Mouse (Mus musculus) G1E (cell line): ENCODE data around the gene Upk1a. TPM values are rescaled to one million over a fixed set of nuclear protein-coding genes. Genes with fewer than 3 reads are reported as not detected.

Experiments
- ATAC-seq: 2 replicates; pipeline ENCODE4 v1.8.0; 2016; ENCODE audit warnings: mild to moderate bottlenecking; ENCODE audit not compliant: insufficient number of reproducible peaks, poor library complexity, low FRiP score, severe bottlenecking; ENCODE audit errors: extremely low read depth
- DNase-seq: peaks from one replicate; pipeline ENCODE4 v3.0.0; 2012; ENCODE audit warnings: low spot score
- H3K27me3 ChIP-seq: 2 replicates; pipeline ENCODE4 v1.6.1; 2012; ENCODE audit warnings: mild to moderate bottlenecking, low read length, inconsistent platforms; ENCODE audit not compliant: insufficient read depth
- H3K36me3 ChIP-seq: replicated peaks from 2 replicates; pipeline ENCODE3; 2012; ENCODE audit warnings: mild to moderate bottlenecking, inconsistent platforms
- H3K4me1 ChIP-seq: 2 replicates; pipeline ENCODE4 v1.6.1; 2012; ENCODE audit warnings: low read depth, low read length, inconsistent platforms, mixed read lengths; ENCODE audit not compliant: insufficient read depth
- H3K4me3 ChIP-seq: 2 replicates; pipeline ENCODE4 v1.5.1; 2012; ENCODE audit warnings: low read depth, mild to moderate bottlenecking, inconsistent platforms, low read length, moderate library complexity, mixed read lengths
- H3K9me3 ChIP-seq: replicated peaks from 2 replicates; pipeline ENCODE4 v1.6.1; 2012; ENCODE audit warnings: inconsistent platforms
- CTCF ChIP-seq: IDR thresholded peaks from 2 replicates; pipeline ENCODE4 v1.5.1; 2012; ENCODE audit warnings: low read depth, low read length, inconsistent platforms, mixed read lengths
- GATA1 ChIP-seq: IDR thresholded peaks from 2 replicates; pipeline ENCODE4 v1.6.1; 2012; ENCODE audit warnings: borderline replicate concordance, low read length, inconsistent platforms, mixed read lengths
- GATA2 ChIP-seq: IDR thresholded peaks from 2 replicates; pipeline ENCODE4 v1.6.1; 2012; ENCODE audit warnings: low read depth, low read length, inconsistent platforms, borderline replicate concordance
- POLR2AphosphoS5 ChIP-seq: IDR thresholded peaks from 2 replicates; pipeline ENCODE4 v1.6.1; 2012; ENCODE audit warnings: low read depth, low read length, inconsistent platforms; ENCODE audit not compliant: insufficient replicate concordance
- TAL1 ChIP-seq: conservative IDR thresholded peaks from 2 replicates; pipeline ENCODE4 v1.6.1; 2012; ENCODE audit warnings: low read depth, low read length, inconsistent platforms, mixed read lengths
- polyA plus RNA-seq: library from polyadenylated mRNA; stranded (reverse); fragments of >175 nt; gene quantifications from 2 replicates; pipeline ENCODE4 v1.2.3, GENCODE M21; 2012
- total RNA-seq, 2 experiments: library from RNA; stranded (forward) in 1 of 2; stranded (reverse) in 1 of 2; fragments of 200-1000 nt in 1 of 2; fragments of >200 nt in 1 of 2; fragmentation: Nextera tagmentation in 1 of 2; gene quantifications; 2 replicates each; pipeline ENCODE4 v1.2.3; 2014 to 2017

The Upk1a gene
- total and polyA plus RNA-seq, 3 experiments = 0.82 to 15.0 (median 1.4) TPM

GRCm38 (mm10) chr7:30558656-30559442 is 53.8 kb downstream of the Upk1a start:
- DNase-seq (peak; percentile 32), ATAC-seq (no peak)
- H3K36me3 ChIP-seq = peaks cover 57% of the 10 kb centered on the region
- H3K9me3 ChIP-seq = no peaks in the 10 kb centered on the region
- peaks cover 38% of the 10 kb centered on the region for H3K4me1 ChIP-seq
- H3K27me3 ChIP-seq = no peaks in the 10 kb centered on the region
- TF ChIP-seq TAL1 (no peak), POLR2AphosphoS5 (no peak), GATA1 (no peak), CTCF (no peak), GATA2 (no peak)
- peak overlapping the region; percentile 76 for H3K4me3 ChIP-seq

- Histone ChIP-seq H3K36me3 (peaks cover 59% of the 10 kb centered on the region), H3K4me3 (peak overlapping the region; percentile 51; the same call in 1 of the 2 replicates), H3K27me3 (no peaks in the 10 kb centered on the region), H3K9me3 (no peaks in the 10 kb centered on the region), H3K4me1 (peaks cover 43% of the 10 kb centered on the region)
- ATAC-seq (no peak), DNase-seq (no peak)
- TF ChIP-seq GATA1 = no peak
- no peak for TF ChIP-seq TAL1
- no peak for TF ChIP-seq POLR2AphosphoS5
- no peak for TF ChIP-seq CTCF
These were observed 54.6 kb downstream of the Upk1a start for GRCm38 (mm10) chr7:30557901-30558514.

DNA sequence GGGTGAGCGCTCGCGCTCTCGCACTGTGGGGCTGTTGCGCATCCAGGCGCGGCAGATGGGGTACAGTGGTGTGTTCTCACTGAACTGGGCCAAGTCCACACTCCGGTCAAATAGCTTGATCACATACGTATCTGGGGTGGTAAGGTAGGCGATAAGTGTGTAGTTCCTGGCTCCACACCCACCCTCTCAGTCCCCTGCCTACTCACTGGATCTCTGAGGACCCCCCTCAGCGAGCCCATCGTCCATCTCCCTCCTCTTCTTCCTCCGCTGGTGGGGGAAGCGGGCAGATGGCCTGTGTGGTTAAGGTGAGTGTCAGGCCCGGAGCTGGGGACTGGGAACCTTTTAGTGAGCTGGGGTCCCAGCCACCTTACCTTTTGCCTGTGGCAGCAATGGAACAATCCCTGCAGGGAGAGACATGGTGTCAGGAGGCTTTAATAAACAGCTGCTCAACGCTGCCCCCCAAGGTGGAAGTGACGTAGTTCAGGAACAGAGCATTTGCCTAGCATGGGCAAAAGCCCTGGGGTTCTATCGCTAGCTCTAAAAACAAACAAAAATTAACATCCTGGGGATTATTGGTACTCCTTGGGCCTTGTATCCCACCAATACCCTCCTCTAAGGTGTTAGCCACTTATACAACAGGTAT is 55.6 kb downstream of the Upk1a start:
- Histone ChIP-seq H3K9me3 (no peaks in the 10 kb centered on the region), H3K27me3 (no peaks in the 10 kb centered on the region), H3K36me3 (peaks cover 59% of the 10 kb centered on the region), H3K4me3 (no peak overlapping the region), H3K4me1 (peaks cover 48% of the 10 kb centered on the region)
- no peak for DNase-seq
- TF ChIP-seq TAL1 (no peak), CTCF (no peak), GATA2 (no peak), GATA1 (no peak), POLR2AphosphoS5 (no peak)
- no peak for ATAC-seq

DNA sequence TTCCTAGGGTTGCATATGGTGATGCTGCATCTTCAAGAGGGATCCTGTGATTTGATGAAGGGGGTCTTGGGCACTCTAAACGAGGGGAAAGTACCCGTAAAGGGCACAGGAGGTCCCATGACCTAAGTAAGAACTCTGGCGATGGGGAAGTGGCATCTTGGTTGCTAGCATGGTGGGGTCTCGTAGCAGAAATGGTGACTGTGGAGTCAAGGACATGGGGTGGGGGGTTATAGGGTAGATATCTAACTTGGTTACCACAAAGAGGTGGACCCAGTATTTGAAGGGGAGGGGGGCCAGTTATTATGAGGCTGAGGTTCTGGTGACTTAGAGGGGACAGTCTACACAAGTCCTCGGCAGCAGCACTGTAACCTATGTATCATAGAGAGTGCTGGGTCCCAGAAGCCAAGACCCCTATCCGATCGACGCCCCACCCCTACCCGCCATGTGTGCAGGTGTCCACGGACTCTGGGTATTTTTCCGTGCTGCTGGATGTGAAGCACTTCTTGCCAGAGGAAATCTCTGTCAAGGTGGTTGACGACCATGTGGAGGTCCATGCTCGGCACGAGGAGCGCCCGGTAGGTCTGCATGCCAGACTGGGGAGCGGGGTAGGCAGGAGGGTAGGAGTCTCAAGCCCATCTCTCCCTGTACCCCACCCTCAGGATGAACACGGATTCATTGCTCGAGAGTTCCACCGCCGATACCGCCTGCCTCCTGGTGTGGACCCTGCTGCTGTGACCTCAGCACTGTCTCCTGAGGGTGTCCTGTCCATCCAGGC is 58.6 kb downstream of the Upk1a start:
- H3K4me3 ChIP-seq = no peak overlapping the region; the same call in 1 of the 2 replicates

More for the DNA sequence above, 58.6 kb downstream of the Upk1a start:
- H3K27me3 ChIP-seq = no peaks in the 10 kb centered on the region
- DNase-seq (no peak), ATAC-seq (no peak)
- peaks cover 65% of the 10 kb centered on the region for H3K36me3 ChIP-seq
- H3K9me3 ChIP-seq = no peaks in the 10 kb centered on the region
- H3K4me1 ChIP-seq = peaks cover 50% of the 10 kb centered on the region
- TF ChIP-seq TAL1 = no peak
- no peak for TF ChIP-seq GATA1
- TF ChIP-seq POLR2AphosphoS5 = no peak
- no peak for TF ChIP-seq GATA2
- TF ChIP-seq CTCF = no peak

Other genes with a start within 250 kb of the Upk1a start
Only the 20 nearest of the 32 such genes appear.
- not detected in 2 replicates for gene Prodh2, start 119.2 kb downstream of the Upk1a start, total RNA-seq (2014; fragmentation: Nextera tagmentation)
- not detected in 2 replicates for gene Prodh2, start 119.2 kb downstream of the Upk1a start, total RNA-seq (2017)
- gene Prodh2, start 119.2 kb downstream of the Upk1a start, polyA plus RNA-seq = not detected in 2 replicates
- 13.3 and 16.5 TPM in 2 replicates for gene Arhgap33, start 77.8 kb downstream of the Upk1a start, total RNA-seq (2014; fragmentation: Nextera tagmentation)
- 5.0 and 5.3 TPM in 2 replicates for gene Arhgap33, start 77.8 kb downstream of the Upk1a start, total RNA-seq (2017)
- 40.3 and 51.4 TPM in 2 replicates for gene Arhgap33, start 77.8 kb downstream of the Upk1a start, polyA plus RNA-seq
- 27.1 and 32.8 TPM in 2 replicates for gene Hspb6, start 60.7 kb downstream of the Upk1a start, total RNA-seq (2014; fragmentation: Nextera tagmentation)
- 3.9 and 4.9 TPM in 2 replicates for gene Hspb6, start 60.7 kb downstream of the Upk1a start, total RNA-seq (2017)
- gene Hspb6, start 60.7 kb downstream of the Upk1a start, polyA plus RNA-seq = 11.2 and 12.1 TPM in 2 replicates
- 18.6 and 20.2 TPM in 2 replicates for gene Proser3, start 60.5 kb downstream of the Upk1a start, total RNA-seq (2014; fragmentation: Nextera tagmentation)
- gene Proser3, start 60.5 kb downstream of the Upk1a start, total RNA-seq (2017) = 4.2 and 7.4 TPM in 2 replicates
- 19.7 and 20.5 TPM in 2 replicates for gene Proser3, start 60.5 kb downstream of the Upk1a start, polyA plus RNA-seq
- 82.7 and 119 TPM in 2 replicates for gene Lin37, start 53.0 kb downstream of the Upk1a start, total RNA-seq (2014; fragmentation: Nextera tagmentation)
- 20.4 and 24.9 TPM in 2 replicates for gene Lin37, start 53.0 kb downstream of the Upk1a start, total RNA-seq (2017)
- 66.7 and 78.0 TPM in 2 replicates for gene Lin37, start 53.0 kb downstream of the Upk1a start, polyA plus RNA-seq
- gene U2af1l4, start 49.5 kb downstream of the Upk1a start, total RNA-seq (2014; fragmentation: Nextera tagmentation) = 16.1 and 42.5 TPM in 2 replicates
- 62.9 and 74.1 TPM in 2 replicates for gene U2af1l4, start 49.5 kb downstream of the Upk1a start, total RNA-seq (2017)
- gene U2af1l4, start 49.5 kb downstream of the Upk1a start, polyA plus RNA-seq = 47.3 and 71.2 TPM in 2 replicates
- gene Gm49396, start 49.5 kb downstream of the Upk1a start, total RNA-seq (2014; fragmentation: Nextera tagmentation) = 3.9 and 4.4 TPM in 2 replicates
- 4.7 and 5.8 TPM in 2 replicates for gene Gm49396, start 49.5 kb downstream of the Upk1a start, total RNA-seq (2017)
- gene Gm49396, start 49.5 kb downstream of the Upk1a start, polyA plus RNA-seq = 2.5 and 2.6 TPM in 2 replicates
- gene Psenen, start 49.2 kb downstream of the Upk1a start, total RNA-seq (2014; fragmentation: Nextera tagmentation) = 246 and 298 TPM in 2 replicates
- 134 and 142 TPM in 2 replicates for gene Psenen, start 49.2 kb downstream of the Upk1a start, total RNA-seq (2017)
- gene Psenen, start 49.2 kb downstream of the Upk1a start, polyA plus RNA-seq = 26.1 and 31.8 TPM in 2 replicates
- 1.8 TPM in 1 of 2 replicates, not detected in the other for gene Igflr1, start 47.4 kb downstream of the Upk1a start, total RNA-seq (2014; fragmentation: Nextera tagmentation)
- gene Igflr1, start 47.4 kb downstream of the Upk1a start, total RNA-seq (2017) = 0.70 TPM in 1 of 2 replicates, not detected in the other
- 4.8 and 6.3 TPM in 2 replicates for gene Igflr1, start 47.4 kb downstream of the Upk1a start, polyA plus RNA-seq
- gene Kmt2b, start 24.1 kb downstream of the Upk1a start, total RNA-seq (2014; fragmentation: Nextera tagmentation) = 133 and 142 TPM in 2 replicates
- gene Kmt2b, start 24.1 kb downstream of the Upk1a start, total RNA-seq (2017) = 9.2 and 11.3 TPM in 2 replicates
- 97.4 and 99.2 TPM in 2 replicates for gene Kmt2b, start 24.1 kb downstream of the Upk1a start, polyA plus RNA-seq
- not detected in 2 replicates for gene Zbtb32, start 13.9 kb downstream of the Upk1a start, total RNA-seq (2014; fragmentation: Nextera tagmentation)
- gene Zbtb32, start 13.9 kb downstream of the Upk1a start, total RNA-seq (2017) = 0.05 and 0.58 TPM in 2 replicates
- gene Zbtb32, start 13.9 kb downstream of the Upk1a start, polyA plus RNA-seq = 0.23 and 0.30 TPM in 2 replicates
- 200 and 256 TPM in 2 replicates for gene Cox6b1, start 13.3 kb upstream of the Upk1a start, total RNA-seq (2014; fragmentation: Nextera tagmentation)
- 820 and 835 TPM in 2 replicates for gene Cox6b1, start 13.3 kb upstream of the Upk1a start, total RNA-seq (2017)
- gene Cox6b1, start 13.3 kb upstream of the Upk1a start, polyA plus RNA-seq = 51.7 and 147 TPM in 2 replicates
- gene Etv2, start 23.0 kb upstream of the Upk1a start, total RNA-seq (2014; fragmentation: Nextera tagmentation) = not detected in 2 replicates
- gene Etv2, start 23.0 kb upstream of the Upk1a start, total RNA-seq (2017) = not detected in 2 replicates
- gene Etv2, start 23.0 kb upstream of the Upk1a start, polyA plus RNA-seq = not detected in 2 replicates
- 46.4 and 47.9 TPM in 2 replicates for gene Rbm42, start 37.5 kb upstream of the Upk1a start, total RNA-seq (2014; fragmentation: Nextera tagmentation)
- 42.9 and 51.9 TPM in 2 replicates for gene Rbm42, start 37.5 kb upstream of the Upk1a start, total RNA-seq (2017)
- 235 and 293 TPM in 2 replicates for gene Rbm42, start 37.5 kb upstream of the Upk1a start, polyA plus RNA-seq
- 46.7 and 58.4 TPM in 2 replicates for gene Haus5, start 52.1 kb upstream of the Upk1a start, total RNA-seq (2014; fragmentation: Nextera tagmentation)
- 24.2 and 25.5 TPM in 2 replicates for gene Haus5, start 52.1 kb upstream of the Upk1a start, total RNA-seq (2017)
- 32.2 and 40.4 TPM in 2 replicates for gene Haus5, start 52.1 kb upstream of the Upk1a start, polyA plus RNA-seq
- gene Pmis2, start 58.8 kb upstream of the Upk1a start, total RNA-seq (2014; fragmentation: Nextera tagmentation) = not detected in 2 replicates
- gene Pmis2, start 58.8 kb upstream of the Upk1a start, total RNA-seq (2017) = not detected in 2 replicates
- gene Pmis2, start 58.8 kb upstream of the Upk1a start, polyA plus RNA-seq = not detected in 2 replicates
- gene 2200002J24Rik, start 86.1 kb upstream of the Upk1a start, total RNA-seq (2014; fragmentation: Nextera tagmentation) = not detected in 2 replicates
- not detected in 2 replicates for gene 2200002J24Rik, start 86.1 kb upstream of the Upk1a start, total RNA-seq (2017)
- gene 2200002J24Rik, start 86.1 kb upstream of the Upk1a start, polyA plus RNA-seq = not detected in 2 replicates
- not detected in 2 replicates for gene Atp4a, start 99.4 kb upstream of the Upk1a start, total RNA-seq (2014; fragmentation: Nextera tagmentation)
- 0.05 and 0.06 TPM in 2 replicates for gene Atp4a, start 99.4 kb upstream of the Upk1a start, total RNA-seq (2017)
- gene Atp4a, start 99.4 kb upstream of the Upk1a start, polyA plus RNA-seq = not detected in 2 replicates
- 57.5 and 67.7 TPM in 2 replicates for gene Tmem147, start 116.7 kb upstream of the Upk1a start, total RNA-seq (2014; fragmentation: Nextera tagmentation)
- 47.5 and 54.9 TPM in 2 replicates for gene Tmem147, start 116.7 kb upstream of the Upk1a start, total RNA-seq (2017)
- 40.1 and 44.9 TPM in 2 replicates for gene Tmem147, start 116.7 kb upstream of the Upk1a start, polyA plus RNA-seq
- not detected in 2 replicates for gene Gapdhs, start 130.8 kb upstream of the Upk1a start, total RNA-seq (2014; fragmentation: Nextera tagmentation)
- gene Gapdhs, start 130.8 kb upstream of the Upk1a start, total RNA-seq (2017) = not detected in 2 replicates
- gene Gapdhs, start 130.8 kb upstream of the Upk1a start, polyA plus RNA-seq = not detected in 2 replicates